Mouse (Mus musculus): ENCODE results near the gene Abcg4. TPM values are rescaled to one million over a fixed set of nuclear protein-coding genes. Genes with fewer than 3 reads are reported as not detected.

Abcg4 gene
- total and polyA plus RNA-seq, 3 experiments, result 4.1 to 17.1 TPM; not detected in 1

GRCm38 (mm10) chr9:44288959-44289291, 510 bp upstream of the Abcg4 start:
- peak overlapping the region; percentile 95 for H3K27ac ChIP-seq (ENCODE audit: control insufficient read depth, low read depth, low read length)
- H3K9ac ChIP-seq (ENCODE audit: control insufficient read depth, low read depth, low read length, poor library complexity, severe bottlenecking), result peak overlapping the region; percentile 50
- DNase-seq (ENCODE audit: low read depth, low spot score), result peak; percentile 74
- peaks cover 8 to 22% of the 10 kb centered on the region in 2 experiments for H3K4me1 ChIP-seq (ENCODE audit: control insufficient read depth in 1 of 2, insufficient read depth in 2 of 2, low read length in 2 of 2)
- H3K27me3 ChIP-seq (ENCODE audit: control insufficient read depth in 1 of 2, insufficient read depth in 2 of 2, low read length in 2 of 2), result no peaks in the 10 kb centered on the region
- H3K9me3 ChIP-seq (replicated peaks; ENCODE audit: insufficient read depth, low read length), result no peaks in the 10 kb centered on the region
- peaks cover 4 to 11% of the 10 kb centered on the region in 2 experiments for H3K36me3 ChIP-seq (ENCODE audit: control insufficient read depth in 1 of 2, insufficient read depth in 2 of 2, low read length in 2 of 2)
- peak overlapping the region; percentile 47 to 70; a peak in 3 of 4 replicates for H3K4me3 ChIP-seq (ENCODE audit: control insufficient read depth in 1 of 2, insufficient read depth in 1 of 2, low read depth in 2 of 2, low read length in 2 of 2)
- peaks cover 8% of the 10 kb centered on the region; the same call in 1 of the 2 replicates for H3K79me2 ChIP-seq (ENCODE audit: control insufficient read depth, insufficient read depth, low read length, poor library complexity)
- TF ChIP-seq ETS1 (IDR thresholded peaks at IDR 0.05; ENCODE audit: low read depth, low read length) (0 out of 2 replicates have a peak, but pooled peaks have one; percentile 21), ELF1 (IDR thresholded peaks at IDR 0.05; ENCODE audit: low read depth, low read length) (no peak), KAT2A (conservative IDR thresholded peaks at IDR 0.05; ENCODE audit: low read depth, low read length) (no peak), E2F4 (IDR thresholded peaks at IDR 0.05; ENCODE audit: borderline replicate concordance, low read depth, low read length) (0 out of 2 replicates have a peak, but pooled peaks have one; percentile 33), TAL1 (IDR thresholded peaks at IDR 0.05; ENCODE audit: low read length) (no peak), POLR2AphosphoS5 (IDR thresholded peaks at IDR 0.05; ENCODE audit: borderline replicate concordance, low read depth, low read length) (no peak), ZKSCAN1 (IDR thresholded peaks at IDR 0.05; ENCODE audit: low read depth, low read length) (no peak), TBP (IDR thresholded peaks at IDR 0.05; ENCODE audit: low read depth, low read length) (0 out of 2 replicates have a peak, but pooled peaks have one; percentile 3), BHLHE40 (IDR thresholded peaks at IDR 0.05; ENCODE audit: borderline replicate concordance, low read depth, low read length) (peak; percentile 88), USF2 (IDR thresholded peaks at IDR 0.05; ENCODE audit: borderline replicate concordance in 1 of 2, insufficient read depth in 1 of 2, low read depth in 1 of 2, low read length in 2 of 2) (peak; percentile 84 to 86), USF1 (IDR thresholded peaks at IDR 0.05; ENCODE audit: low read depth, low read length) (peak; percentile 96), MYC (IDR thresholded peaks at IDR 0.05; ENCODE audit: low read depth, low read length) (no peak), GATA1 (IDR thresholded peaks at IDR 0.05; ENCODE audit: low read depth, low read length) (no peak), JUND (IDR thresholded peaks at IDR 0.05; ENCODE audit: low read depth, low read length) (no peak), ZNF384 (IDR thresholded peaks at IDR 0.05; ENCODE audit: low read depth, low read length) (no peak), HCFC1 (IDR thresholded peaks at IDR 0.05; ENCODE audit: low read depth, low read length) (0 out of 2 replicates have a peak, but pooled peaks have one; percentile 29), CHD2 (IDR thresholded peaks at IDR 0.05; ENCODE audit: low read length) (no peak), EP300 (IDR thresholded peaks at IDR 0.05; ENCODE audit: low read depth in 1 of 2, low read length in 2 of 2) (no peak), MEF2A (IDR thresholded peaks at IDR 0.05; ENCODE audit: extremely low read depth, insufficient replicate concordance, low read depth, low read length, poor library complexity, severe bottlenecking) (no peak), POLR2AphosphoS2 (IDR thresholded peaks at IDR 0.05; ENCODE audit: low read length) (peak; percentile 67), POLR2A (IDR thresholded peaks at IDR 0.05; ENCODE audit: control insufficient read depth in 1 of 2, insufficient read depth in 1 of 2, low read depth in 1 of 2, low read length in 2 of 2, poor library complexity in 1 of 2) (no peak), UBTF (IDR thresholded peaks at IDR 0.05; ENCODE audit: borderline replicate concordance, insufficient read depth, low read depth, low read length) (no peak), GABPA (IDR thresholded peaks at IDR 0.05; ENCODE audit: low read depth, low read length) (no peak), CHD1 (IDR thresholded peaks at IDR 0.05; ENCODE audit: low read depth, low read length) (no peak), NELFE (IDR thresholded peaks at IDR 0.05; ENCODE audit: low read depth, low read length) (no peak), CTCF (IDR thresholded peaks at IDR 0.05 in 2 of 3, conservative IDR thresholded peaks at IDR 0.05 in 1 of 3; ENCODE audit: control insufficient read depth in 1 of 3, insufficient read depth in 1 of 3, low read depth in 2 of 3, low read length in 3 of 3, poor library complexity in 1 of 3, severe bottlenecking in 1 of 3) (no peak), MXI1 (IDR thresholded peaks at IDR 0.05; ENCODE audit: low read depth, low read length) (no peak; the same call in 1 of the 2 replicates), ZC3H11A (IDR thresholded peaks at IDR 0.05; ENCODE audit: low read depth, low read length) (no peak), MAZ (IDR thresholded peaks at IDR 0.05; ENCODE audit: low read depth, low read length) (0 out of 2 replicates have a peak, but pooled peaks have one; percentile 23), NRF1 (IDR thresholded peaks at IDR 0.05; ENCODE audit: insufficient read depth, low read depth, low read length, poor library complexity, severe bottlenecking) (no peak), MAFK (IDR thresholded peaks at IDR 0.05; ENCODE audit: borderline replicate concordance, low read depth, low read length) (no peak), MAX (IDR thresholded peaks at IDR 0.05; ENCODE audit: low read length) (peak; percentile 87), ZMIZ1 (IDR thresholded peaks at IDR 0.05; ENCODE audit: low read depth, low read length) (0 out of 2 replicates have a peak, but pooled peaks have one; percentile 41), RCOR1 (IDR thresholded peaks at IDR 0.05; ENCODE audit: low read depth, low read length) (no peak), MYB (IDR thresholded peaks at IDR 0.05; ENCODE audit: low read depth, low read length) (no peak), SMC3 (IDR thresholded peaks at IDR 0.05; ENCODE audit: low read depth, low read length) (no peak), RAD21 (IDR thresholded peaks at IDR 0.05; ENCODE audit: low read depth, low read length) (no peak), TCF12 (IDR thresholded peaks at IDR 0.05; ENCODE audit: low read depth, low read length) (no peak)

Measured in MEL (cell line).